Mouse (Mus musculus): ENCODE measurements around the gene Ctnna3.

DNA sequence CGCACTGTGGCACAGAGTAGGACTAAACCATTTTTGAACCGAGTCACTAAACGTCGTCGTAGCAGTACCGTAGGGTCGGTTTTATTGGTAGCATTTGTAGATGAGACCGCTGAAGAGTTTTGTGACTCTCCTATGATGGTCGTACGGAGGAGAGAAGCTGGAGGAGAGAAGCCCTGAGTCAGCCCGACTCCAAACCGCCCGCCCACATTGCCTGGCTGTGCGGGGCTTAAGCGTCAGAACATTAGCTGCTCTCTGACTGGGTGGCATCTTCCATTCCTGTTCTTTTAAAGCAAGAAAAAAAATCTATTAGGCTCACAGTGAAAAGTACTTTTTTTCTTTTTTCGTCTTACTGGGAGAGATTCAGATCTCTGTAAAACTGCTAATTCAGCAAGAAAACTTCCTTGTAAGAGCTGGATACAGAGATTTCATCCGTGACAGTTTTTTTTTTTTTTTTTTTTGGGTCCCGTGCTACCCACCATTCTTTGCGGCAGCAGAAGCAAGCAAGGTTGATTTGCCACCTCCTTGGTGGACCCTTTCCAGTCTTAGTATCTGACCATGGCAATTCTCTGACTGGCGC, 154.0 kb downstream of the Ctnna3 start:
- no peak for TF ChIP-seq POLR2A (IDR thresholded peaks at IDR 0.05; ENCODE audit: borderline replicate concordance, extremely low read depth, insufficient read depth, insufficient read length, poor library complexity, severe bottlenecking)
- TF ChIP-seq CTCF (IDR thresholded peaks at IDR 0.05; ENCODE audit: borderline replicate concordance, extremely low read depth, insufficient read depth, insufficient read length): no peak

Data from brain, embryonic 14.5 days (tissue).